Mouse (Mus musculus) lung, adult 2 months (tissue): ENCODE measurements around the gene Thap4.

ENCODE experiments used
- CTCF ChIP-seq: fragments of 200-500 bp; IDR thresholded peaks from 2 replicates; pipeline ENCODE4 v1.5.1; 2011; ENCODE audit warnings: mild to moderate bottlenecking, low read length, control low read depth; ENCODE audit not compliant: insufficient read depth
- POLR2A ChIP-seq: fragments of 200-500 bp; IDR thresholded peaks from 2 replicates; pipeline ENCODE4 v1.6.1; 2011; ENCODE audit warnings: low read depth, mild to moderate bottlenecking, control low read depth, low read length, borderline replicate concordance; ENCODE audit errors: extremely low read depth

GRCm38 (mm10) chr1:93724623-93725022, 30.0 kb downstream of the Thap4 start:
- TF ChIP-seq POLR2A (no peak), CTCF (no peak)
